Mouse (Mus musculus) hindbrain, embryonic 11.5 days (tissue): ENCODE data around the gene Cdyl2. TPM values are rescaled to one million over a fixed set of nuclear protein-coding genes. Genes with fewer than 3 reads are reported as not detected.
A peak's percentile ranks its signal among the peaks of the same experiment; 100 is the strongest.

Experiments
- ATAC-seq: fragments of 200-750 bp; cut with Nextera tagmentation; 2 replicates; pipeline ENCODE4 v1.8.0; 2017; ENCODE audit warnings: mild to moderate bottlenecking, moderate TSS enrichment, moderate library complexity; ENCODE audit not compliant: low FRiP score
- DNase-seq: peaks from one replicate; pipeline ENCODE4 v3.0.0-alpha.2; 2015; ENCODE audit warnings: low spot score
- H3K27ac ChIP-seq: fragments of 300-500 bp; sonication (generic); 2 replicates; pipeline ENCODE4 v1.5.1; 2014; ENCODE audit warnings: mild to moderate bottlenecking, low read depth, low read length
- H3K27me3 ChIP-seq: fragments of 300-500 bp; sonication (generic); 2 replicates; pipeline ENCODE4 v1.6.1; 2014; ENCODE audit warnings: mild to moderate bottlenecking, low read length, moderate library complexity, mixed read lengths; ENCODE audit not compliant: control insufficient read depth, insufficient read depth
- H3K36me3 ChIP-seq: fragments of 300-500 bp; sonication (generic); 2 replicates; pipeline ENCODE4 v1.6.1; 2014; ENCODE audit warnings: mild to moderate bottlenecking, low read length, moderate library complexity, mixed read lengths; ENCODE audit not compliant: control insufficient read depth, insufficient read depth
- H3K4me1 ChIP-seq: fragments of 300-500 bp; sonication (generic); replicated peaks from 2 replicates; pipeline ENCODE4 v1.6.1; 2014; ENCODE audit warnings: low read length, mixed read lengths; ENCODE audit not compliant: control insufficient read depth, insufficient read depth
- H3K4me2 ChIP-seq: fragments of 300-500 bp; sonication (generic); replicated peaks from 2 replicates; pipeline ENCODE4 v1.6.1; 2014; ENCODE audit warnings: mild to moderate bottlenecking, low read depth, low read length
- H3K4me3 ChIP-seq: fragments of 300-500 bp; sonication (generic); 2 replicates; pipeline ENCODE4 v1.5.1; 2014; ENCODE audit warnings: low read depth, low read length
- H3K9ac ChIP-seq: fragments of 300-500 bp; sonication (generic); 2 replicates; pipeline ENCODE4 v1.6.1; 2014; ENCODE audit warnings: low read depth, low read length
- H3K9me3 ChIP-seq: fragments of 300-500 bp; sonication (generic); 2 replicates; pipeline ENCODE4 v1.6.1; 2016; ENCODE audit warnings: low read length; ENCODE audit not compliant: control insufficient read depth
- WGBS: fragments of 180-500 bp; shearing (Covaris S2); extraction: QIAGEN DNeasy Blood & Tissue Kit; methylation state at CpG from one replicate; pipeline ENCODE4 v1.1.7; 2014; 5-methylcytosine and 5-hydroxymethylcytosine counted together
- polyA plus RNA-seq: library from polyadenylated mRNA; unstranded; fragments of >200 nt; fragmentation: Nextera tagmentation; extraction: Ambion mirVana; gene quantifications from 2 replicates; pipeline ENCODE4 v1.2.1, GENCODE M21; 2014

The Cdyl2 gene
- polyA plus RNA-seq: 6.0 and 6.4 TPM in 2 replicates

DNA sequence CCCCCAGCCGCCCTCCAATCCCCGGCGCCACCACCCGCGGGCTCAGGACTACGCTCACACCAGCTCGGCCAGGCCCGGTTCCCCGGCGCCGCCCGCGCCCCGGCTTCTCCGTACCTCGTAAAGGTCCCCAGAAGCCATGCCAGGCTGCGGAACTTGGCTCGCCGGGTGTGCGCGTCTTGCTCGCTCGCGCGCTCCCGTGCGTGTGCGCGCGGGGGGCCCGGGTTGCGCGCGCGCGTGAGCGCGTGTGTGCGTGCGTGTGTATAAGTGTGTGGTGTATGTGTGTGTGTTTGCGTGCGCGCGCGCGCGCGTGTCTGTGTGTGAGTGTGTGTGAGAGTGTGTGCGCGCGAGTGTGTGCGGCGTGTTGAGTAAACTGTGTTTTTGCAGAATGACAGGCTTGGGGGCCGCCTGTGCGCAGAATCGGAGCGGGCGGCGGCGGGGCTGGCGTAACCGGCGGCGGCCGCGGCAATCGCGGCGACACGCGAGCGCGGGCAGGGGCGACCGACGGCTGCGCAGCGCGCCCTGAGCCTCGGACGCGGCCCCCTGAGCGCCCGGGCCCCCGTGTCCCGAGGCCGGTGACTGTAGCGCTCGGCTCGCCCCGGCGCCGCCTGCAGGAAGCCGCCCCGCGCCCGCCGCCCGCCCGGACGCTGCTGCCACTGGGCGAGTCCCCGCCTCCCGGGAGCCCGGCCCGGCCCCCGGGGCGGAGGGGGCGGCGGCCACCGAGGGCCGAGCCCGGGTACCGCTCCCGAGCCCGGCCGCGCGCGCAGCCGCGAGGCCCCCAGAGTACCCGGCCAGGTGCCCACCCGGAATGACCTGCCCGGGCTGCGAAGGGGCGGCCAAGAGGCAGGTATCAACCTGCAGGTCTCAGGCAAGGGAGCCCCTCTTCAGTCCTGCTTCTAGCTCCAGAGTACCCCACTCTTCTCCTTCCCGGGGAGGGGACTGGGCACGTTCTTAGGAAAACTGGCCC, at the start of gene Cdyl2:
Gene Cdyl2 (minus strand): TSS at position 308 of the 964 bp plus-strand sequence.
- H3K4me1 ChIP-seq: no peaks in the 10 kb centered on the region
- peak; percentile 84 for DNase-seq
- ATAC-seq: peak; percentile 90

GRCm38 (mm10) chr8:116780594-116780993, 47.8 kb upstream of the Cdyl2 start:
- H3K4me1 ChIP-seq: no peaks in the 10 kb centered on the region
- H3K27ac ChIP-seq: no peak overlapping the region
- no peaks in the 10 kb centered on the region for H3K36me3 ChIP-seq
- no peak overlapping the region for H3K4me3 ChIP-seq
- no peak overlapping the region for H3K9ac ChIP-seq
- 78% methylated on average over 8 of the region's 8 CpGs for WGBS
- no peak for DNase-seq
- no peaks in the 10 kb centered on the region for H3K27me3 ChIP-seq
- no peak overlapping the region for H3K4me2 ChIP-seq
- ATAC-seq: no peak
- no peaks in the 10 kb centered on the region for H3K9me3 ChIP-seq

More for the DNA sequence above, at the start of gene Cdyl2:
- Histone ChIP-seq H3K9me3 (no peaks in the 10 kb centered on the region), H3K4me2 (peak within 1 kb of the TSS; percentile 84), H3K4me3 (peak within 1 kb of the TSS; percentile 78), H3K27ac (peak within 1 kb of the TSS; percentile 63), H3K9ac (peak within 1 kb of the TSS; percentile 83), H3K27me3 (0 out of 2 replicates have a peak, but pooled peaks cover 3% of the 10 kb centered on the region), H3K36me3 (no peaks in the 10 kb centered on the region)
- under 1% methylated on average over 101 of the region's 129 CpGs for WGBS

DNA sequence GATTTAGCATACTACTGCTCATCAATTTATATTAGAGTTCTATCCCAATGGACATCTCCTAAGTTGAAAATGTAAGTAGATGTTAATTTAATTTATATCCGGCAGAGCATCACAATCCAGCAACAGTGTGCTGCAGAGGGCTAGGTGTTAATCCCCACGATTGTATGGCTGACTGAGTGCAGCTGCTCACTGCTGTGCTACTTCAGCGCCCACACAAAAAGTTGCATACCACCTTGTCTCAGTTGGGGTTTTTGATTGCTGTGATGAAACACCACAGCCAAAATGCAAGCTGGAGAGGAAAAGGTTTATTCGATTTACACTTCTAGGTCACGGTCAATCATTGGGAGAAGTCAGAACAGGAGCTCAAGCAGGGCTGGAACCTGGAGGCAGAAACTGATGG, 41.4 kb upstream of the Cdyl2 start:
- H3K36me3 ChIP-seq: no peaks in the 10 kb centered on the region
- no peak overlapping the region for H3K4me3 ChIP-seq
- no peaks in the 10 kb centered on the region for H3K27me3 ChIP-seq
- H3K9ac ChIP-seq: no peak overlapping the region
- DNase-seq: no peak
- no peak overlapping the region for H3K27ac ChIP-seq
- no peak for ATAC-seq
- no peak overlapping the region for H3K4me2 ChIP-seq
- H3K9me3 ChIP-seq: no peaks in the 10 kb centered on the region
- 84% methylated on average over 5 of the region's 5 CpGs for WGBS
- H3K4me1 ChIP-seq: no peaks in the 10 kb centered on the region

DNA sequence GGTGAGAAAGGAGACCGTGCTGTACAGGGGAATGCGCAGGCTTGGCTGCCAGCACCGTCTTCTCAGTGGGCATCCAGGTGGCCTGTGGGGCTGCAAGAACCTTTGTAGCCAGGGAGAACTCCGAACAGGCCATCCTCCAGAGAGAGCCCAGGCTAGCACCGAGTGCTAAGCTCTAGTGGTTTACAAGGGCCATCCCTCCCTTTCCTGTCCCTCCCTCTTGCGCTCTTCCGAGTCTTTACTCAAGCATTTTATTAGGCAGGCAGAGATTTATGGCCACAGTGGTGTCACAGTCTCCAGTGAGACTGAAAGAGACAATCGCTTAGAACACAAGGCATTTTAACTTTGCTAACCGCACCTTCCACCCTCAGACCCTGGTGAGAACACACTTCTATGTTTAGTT, 39.9 kb upstream of the Cdyl2 start:
- Histone ChIP-seq H3K4me2 (no peak overlapping the region), H3K9ac (no peak overlapping the region), H3K36me3 (no peaks in the 10 kb centered on the region), H3K27ac (no peak overlapping the region), H3K4me3 (no peak overlapping the region), H3K27me3 (no peaks in the 10 kb centered on the region), H3K9me3 (no peaks in the 10 kb centered on the region), H3K4me1 (no peaks in the 10 kb centered on the region)
- ATAC-seq: no peak
- DNase-seq: no peak
- 94% methylated on average over 9 of the region's 9 CpGs for WGBS

- H3K4me3 ChIP-seq: no peak overlapping the region
- H3K9ac ChIP-seq: no peak overlapping the region
- WGBS: 84% methylated on average over 7 of the region's 7 CpGs
- H3K36me3 ChIP-seq: no peaks in the 10 kb centered on the region
- ATAC-seq: no peak
- no peaks in the 10 kb centered on the region for H3K4me1 ChIP-seq
- H3K27me3 ChIP-seq: no peaks in the 10 kb centered on the region
- DNase-seq: peak; percentile 1
- H3K4me2 ChIP-seq: no peak overlapping the region
- no peaks in the 10 kb centered on the region for H3K9me3 ChIP-seq
- no peak overlapping the region for H3K27ac ChIP-seq
Measured at GRCm38 (mm10) chr8:116771797-116772343, 39.1 kb upstream of the Cdyl2 start.

DNA sequence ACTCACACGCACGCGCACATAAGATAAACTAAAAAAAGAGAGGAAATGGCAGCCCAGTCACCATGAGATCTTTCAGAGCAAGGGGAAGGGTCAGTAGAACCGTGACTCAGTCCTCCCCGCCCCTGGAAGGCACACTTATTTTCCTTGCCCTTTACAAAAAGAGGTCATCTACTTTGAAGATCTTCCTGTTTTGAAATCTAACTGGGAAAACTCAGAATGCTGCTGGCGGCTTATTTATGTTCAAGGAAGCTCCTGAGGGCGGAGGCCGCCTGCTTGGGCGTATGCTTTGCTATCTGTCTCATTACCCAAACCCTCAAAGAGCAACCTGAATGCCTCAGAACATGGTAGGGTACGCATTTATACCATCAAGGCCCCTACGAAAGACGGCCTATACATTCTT, 38.0 kb upstream of the Cdyl2 start:
- no peak for ATAC-seq

GRCm38 (mm10) chr8:116756174-116756573, 23.4 kb upstream of the Cdyl2 start:
- Histone ChIP-seq H3K9ac (no peak overlapping the region), H3K9me3 (no peaks in the 10 kb centered on the region), H3K27me3 (no peaks in the 10 kb centered on the region), H3K4me2 (no peak overlapping the region), H3K4me3 (no peak overlapping the region), H3K4me1 (no peaks in the 10 kb centered on the region), H3K36me3 (no peaks in the 10 kb centered on the region), H3K27ac (no peak overlapping the region)
- ATAC-seq (no peak), DNase-seq (no peak)
- WGBS: 81% methylated on average over 3 of the region's 3 CpGs

More for the DNA sequence above, 38.0 kb upstream of the Cdyl2 start:
- Histone ChIP-seq H3K9me3 (no peaks in the 10 kb centered on the region), H3K27me3 (no peaks in the 10 kb centered on the region), H3K9ac (no peak overlapping the region), H3K36me3 (no peaks in the 10 kb centered on the region), H3K4me1 (no peaks in the 10 kb centered on the region), H3K4me2 (no peak overlapping the region), H3K27ac (no peak overlapping the region), H3K4me3 (no peak overlapping the region)
- no peak for DNase-seq
- 81% methylated on average over 12 of the region's 12 CpGs for WGBS

- H3K9ac ChIP-seq: no peak overlapping the region
- no peaks in the 10 kb centered on the region for H3K36me3 ChIP-seq
- no peaks in the 10 kb centered on the region for H3K4me1 ChIP-seq
- H3K9me3 ChIP-seq: no peaks in the 10 kb centered on the region
- 10% methylated on average over 4 of the region's 4 CpGs for WGBS
- no peak overlapping the region for H3K4me3 ChIP-seq
- H3K27ac ChIP-seq: no peak overlapping the region
- ATAC-seq: no peak
- no peak overlapping the region for H3K4me2 ChIP-seq
- H3K27me3 ChIP-seq: no peaks in the 10 kb centered on the region
- peak; percentile 69 for DNase-seq
Measured at GRCm38 (mm10) chr8:116755557-116755956, 22.8 kb upstream of the Cdyl2 start.
